Mouse (Mus musculus) embryonic facial prominence, embryonic 12.5 days (tissue): ENCODE measurements around the gene Banp. TPM values are rescaled to one million over a fixed set of nuclear protein-coding genes. Genes with fewer than 3 reads are reported as not detected.

Source experiments
- ATAC-seq: fragments of 200-750 bp; cut with Nextera tagmentation; 2 replicates; pipeline ENCODE4 v1.8.0; 2017; ENCODE audit not compliant: insufficient number of reproducible peaks, insufficient read depth, low FRiP score, low TSS enrichment
- H3K27ac ChIP-seq: fragments of 300-500 bp; sonication (generic); 2 replicates; pipeline ENCODE4 v1.5.1; 2016; ENCODE audit warnings: mild to moderate bottlenecking
- H3K27me3 ChIP-seq: fragments of 300-500 bp; sonication (generic); 2 replicates; pipeline ENCODE4 v1.6.1; 2016; ENCODE audit warnings: mild to moderate bottlenecking, moderate library complexity
- H3K36me3 ChIP-seq: fragments of 300-500 bp; sonication (generic); 2 replicates; pipeline ENCODE4 v1.6.1; 2016; ENCODE audit warnings: mild to moderate bottlenecking
- H3K4me1 ChIP-seq: fragments of 300-500 bp; sonication (generic); 2 replicates; pipeline ENCODE4 v1.6.1; 2016
- H3K4me2 ChIP-seq: fragments of 300-500 bp; sonication (generic); replicated peaks from 2 replicates; pipeline ENCODE4 v1.6.1; 2016; ENCODE audit warnings: mild to moderate bottlenecking, moderate library complexity
- H3K4me3 ChIP-seq: fragments of 300-500 bp; sonication (generic); 2 replicates; pipeline ENCODE4 v1.5.1; 2016; ENCODE audit warnings: mild to moderate bottlenecking
- H3K9ac ChIP-seq: fragments of 300-500 bp; sonication (generic); 2 replicates; pipeline ENCODE4 v1.6.1; 2016; ENCODE audit warnings: mild to moderate bottlenecking, moderate library complexity
- H3K9me3 ChIP-seq: fragments of 300-500 bp; sonication (generic); 2 replicates; pipeline ENCODE4 v1.6.1; 2016; ENCODE audit warnings: mild to moderate bottlenecking, moderate library complexity
- WGBS: fragments of 180-500 bp; shearing (Covaris S2); methylation state at CpG from one replicate; pipeline ENCODE4 v1.1.7; 2016; 5-methylcytosine and 5-hydroxymethylcytosine counted together
- polyA plus RNA-seq: library from polyadenylated mRNA; unstranded; fragments of >200 nt; fragmentation: Nextera tagmentation; extraction: Ambion mirVana; gene quantifications from 2 replicates; pipeline ENCODE4 v1.2.1, GENCODE M21; 2016

The Banp gene
- polyA plus RNA-seq, 1 experiment from 2014 or later, result 46.0 TPM

GRCm38 (mm10) chr8:121927316-121927715, 22.2 kb upstream of the Banp start:
- ATAC-seq, result no peak
- no peak overlapping the region for H3K9ac ChIP-seq
- 49% methylated on average over 8 of the region's 8 CpGs for WGBS

GRCm38 (mm10) chr8:121930047-121930446, 19.5 kb upstream of the Banp start:
- H3K4me3 ChIP-seq, result no peak overlapping the region
- WGBS, result 77% methylated on average over 4 of the region's 4 CpGs
- H3K9ac ChIP-seq, result no peak overlapping the region
- H3K4me1 ChIP-seq, result peaks cover 8% of the 10 kb centered on the region; the same call in 1 of the 2 replicates
- no peak overlapping the region for H3K27ac ChIP-seq
- no peak for ATAC-seq
- no peaks in the 10 kb centered on the region for H3K27me3 ChIP-seq
- no peaks in the 10 kb centered on the region for H3K36me3 ChIP-seq
- H3K9me3 ChIP-seq, result no peaks in the 10 kb centered on the region
- H3K4me2 ChIP-seq, result no peak overlapping the region

More at GRCm38 (mm10) chr8:121927316-121927715, 22.2 kb upstream of the Banp start:
- Histone ChIP-seq H3K27me3 (no peaks in the 10 kb centered on the region), H3K4me1 (no peaks in the 10 kb centered on the region), H3K4me2 (no peak overlapping the region), H3K9me3 (no peaks in the 10 kb centered on the region), H3K4me3 (no peak overlapping the region), H3K27ac (no peak overlapping the region), H3K36me3 (no peaks in the 10 kb centered on the region)

GRCm38 (mm10) chr8:121931571-121931970, 18.0 kb upstream of the Banp start:
- WGBS, result 81% methylated on average over 7 of the region's 7 CpGs

GRCm38 (mm10) chr8:121932026-121932667, 17.4 kb upstream of the Banp start:
- H3K36me3 ChIP-seq, result no peaks in the 10 kb centered on the region
- peaks cover 12% of the 10 kb centered on the region; the same call in 1 of the 2 replicates for H3K4me1 ChIP-seq
- H3K4me2 ChIP-seq, result no peak overlapping the region
- H3K27ac ChIP-seq, result no peak overlapping the region
- 73% methylated on average over 12 of the region's 12 CpGs for WGBS
- no peaks in the 10 kb centered on the region for H3K9me3 ChIP-seq
- H3K9ac ChIP-seq, result no peak overlapping the region
- no peak for ATAC-seq
- no peak overlapping the region for H3K4me3 ChIP-seq
- no peaks in the 10 kb centered on the region for H3K27me3 ChIP-seq

More at GRCm38 (mm10) chr8:121931571-121931970, 18.0 kb upstream of the Banp start:
- Histone ChIP-seq H3K9me3 (no peaks in the 10 kb centered on the region), H3K4me3 (no peak overlapping the region), H3K27ac (no peak overlapping the region), H3K9ac (no peak overlapping the region), H3K36me3 (no peaks in the 10 kb centered on the region), H3K4me2 (no peak overlapping the region), H3K27me3 (no peaks in the 10 kb centered on the region), H3K4me1 (peaks cover 12% of the 10 kb centered on the region; the same call in 1 of the 2 replicates)
- ATAC-seq, result no peak

GRCm38 (mm10) chr8:121932668-121933520, 16.7 kb upstream of the Banp start:
- no peaks in the 10 kb centered on the region for H3K27me3 ChIP-seq
- WGBS, result 83% methylated on average over 14 of the region's 14 CpGs
- H3K36me3 ChIP-seq, result no peaks in the 10 kb centered on the region
- no peak overlapping the region for H3K27ac ChIP-seq
- ATAC-seq, result no peak
- no peak overlapping the region for H3K9ac ChIP-seq
- H3K4me1 ChIP-seq, result peaks cover 12% of the 10 kb centered on the region; the same call in 1 of the 2 replicates
- H3K4me3 ChIP-seq, result no peak overlapping the region
- H3K9me3 ChIP-seq, result no peaks in the 10 kb centered on the region
- H3K4me2 ChIP-seq, result no peak overlapping the region

GRCm38 (mm10) chr8:121934506-121934905, 15.0 kb upstream of the Banp start:
- Histone ChIP-seq H3K9me3 (no peaks in the 10 kb centered on the region), H3K4me1 (peaks cover 12% of the 10 kb centered on the region; the same call in 1 of the 2 replicates), H3K36me3 (no peaks in the 10 kb centered on the region), H3K27ac (no peak overlapping the region), H3K27me3 (no peaks in the 10 kb centered on the region), H3K9ac (no peak overlapping the region), H3K4me3 (no peak overlapping the region), H3K4me2 (no peak overlapping the region)
- WGBS, result 35% methylated on average over 4 of the region's 4 CpGs
- ATAC-seq, result no peak

- Histone ChIP-seq H3K27ac (no peak overlapping the region), H3K9me3 (no peaks in the 10 kb centered on the region), H3K36me3 (no peaks in the 10 kb centered on the region), H3K27me3 (no peaks in the 10 kb centered on the region), H3K4me2 (no peak overlapping the region), H3K4me3 (no peak overlapping the region), H3K4me1 (peaks cover 12% of the 10 kb centered on the region; the same call in 1 of the 2 replicates), H3K9ac (no peak overlapping the region)
- ATAC-seq, result no peak
Observed at GRCm38 (mm10) chr8:121934923-121935322, 14.6 kb upstream of the Banp start.

GRCm38 (mm10) chr8:121935341-121936294, 13.9 kb upstream of the Banp start:
- H3K4me3 ChIP-seq, result no peak overlapping the region
- no peak for ATAC-seq
- H3K9me3 ChIP-seq, result no peaks in the 10 kb centered on the region
- H3K4me2 ChIP-seq, result no peak overlapping the region
- H3K27me3 ChIP-seq, result no peaks in the 10 kb centered on the region
- H3K9ac ChIP-seq, result no peak overlapping the region
- WGBS, result 53% methylated on average over 12 of the region's 12 CpGs
- no peak overlapping the region for H3K27ac ChIP-seq
- H3K4me1 ChIP-seq, result peaks cover 12% of the 10 kb centered on the region; the same call in 1 of the 2 replicates
- no peaks in the 10 kb centered on the region for H3K36me3 ChIP-seq

GRCm38 (mm10) chr8:121936391-121936790, 13.2 kb upstream of the Banp start:
- no peak overlapping the region for H3K27ac ChIP-seq
- no peak overlapping the region for H3K4me2 ChIP-seq
- peaks cover 12% of the 10 kb centered on the region; the same call in 1 of the 2 replicates for H3K4me1 ChIP-seq
- no peaks in the 10 kb centered on the region for H3K36me3 ChIP-seq
- no peak overlapping the region for H3K9ac ChIP-seq
- no peaks in the 10 kb centered on the region for H3K9me3 ChIP-seq
- ATAC-seq, result no peak
- WGBS, result 76% methylated on average over 14 of the region's 14 CpGs
- no peak overlapping the region for H3K4me3 ChIP-seq
- no peaks in the 10 kb centered on the region for H3K27me3 ChIP-seq

GRCm38 (mm10) chr8:121938732-121939131, 10.8 kb upstream of the Banp start:
- 79% methylated on average over 7 of the region's 7 CpGs for WGBS
- no peak for ATAC-seq

GRCm38 (mm10) chr8:121943057-121943540, 6.5 kb upstream of the Banp start:
- 25% methylated on average over 2 of the region's 2 CpGs for WGBS
- no peak overlapping the region for H3K4me2 ChIP-seq
- no peak for ATAC-seq
- H3K4me3 ChIP-seq, result no peak overlapping the region
- peaks cover 16% of the 10 kb centered on the region for H3K4me1 ChIP-seq
- H3K27me3 ChIP-seq, result no peaks in the 10 kb centered on the region
- H3K9me3 ChIP-seq, result no peaks in the 10 kb centered on the region
- no peak overlapping the region for H3K27ac ChIP-seq
- H3K36me3 ChIP-seq, result no peaks in the 10 kb centered on the region
- H3K9ac ChIP-seq, result no peak overlapping the region

More at GRCm38 (mm10) chr8:121938732-121939131, 10.8 kb upstream of the Banp start:
- Histone ChIP-seq H3K4me1 (peaks cover 12% of the 10 kb centered on the region; the same call in 1 of the 2 replicates), H3K36me3 (no peaks in the 10 kb centered on the region), H3K9ac (no peak overlapping the region), H3K4me3 (no peak overlapping the region), H3K4me2 (no peak overlapping the region), H3K9me3 (no peaks in the 10 kb centered on the region), H3K27ac (no peak overlapping the region), H3K27me3 (no peaks in the 10 kb centered on the region)
